Mouse (Mus musculus): ENCODE data around the gene Cav3. TPM values are rescaled to one million over a fixed set of nuclear protein-coding genes. Genes with fewer than 3 reads are reported as not detected.

Gene Cav3
- total and polyA plus RNA-seq, 3 experiments, result not detected

DNA sequence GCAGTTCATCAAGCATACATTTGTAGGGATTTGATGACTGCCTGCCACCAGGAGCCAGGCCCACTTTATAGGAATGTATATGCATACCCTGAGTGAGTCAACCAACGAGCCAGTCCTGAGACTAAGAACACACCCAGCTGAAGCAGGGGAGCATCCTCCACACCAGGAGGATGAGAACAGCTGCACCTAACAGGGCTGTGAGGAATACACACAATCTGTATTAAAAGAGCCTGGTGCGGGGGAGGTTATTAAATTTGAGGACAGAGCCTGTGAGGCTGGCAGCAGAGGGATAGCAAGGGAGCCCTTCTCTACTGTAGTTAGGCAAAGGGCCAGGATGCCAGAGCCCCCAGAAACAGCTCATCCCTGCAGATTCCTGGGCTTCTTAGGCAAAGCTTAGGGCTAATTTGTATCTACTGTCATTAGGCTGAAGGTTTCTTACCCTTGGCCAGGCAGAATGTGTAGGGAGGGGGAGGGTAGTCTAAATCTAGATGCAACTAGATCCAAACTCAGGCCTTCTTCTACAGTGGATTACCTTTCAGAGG is 50.4 kb downstream of the Cav3 start:
- Histone ChIP-seq H3K4me3 (replicated peaks in 1 of 3; ENCODE audit: low read depth in 2 of 3, low read length in 2 of 3, poor library complexity in 1 of 3) (no peak overlapping the region), H3K9me3 (replicated peaks; ENCODE audit: low read length) (no peaks in the 10 kb centered on the region), H3K4me2 (ENCODE audit: insufficient read depth, low read depth, poor library complexity, severe bottlenecking) (no peak overlapping the region), H3K9ac (ENCODE audit: insufficient read depth, low read depth) (no peak overlapping the region), H3K27ac (ENCODE audit: insufficient read depth, low read depth) (no peak overlapping the region), H3K27me3 (replicated peaks) (peaks cover 10% of the 10 kb centered on the region), H3K4me1 (ENCODE audit: control insufficient read depth in 1 of 2, insufficient read depth in 2 of 2) (no peaks in the 10 kb centered on the region), H3K36me3 (replicated peaks in 1 of 2; ENCODE audit: control insufficient read depth in 1 of 2, insufficient read depth in 1 of 2, low read length in 1 of 2) (no peaks in the 10 kb centered on the region), H3K79me2 (replicated peaks; ENCODE audit: control insufficient read depth, extremely low read depth, insufficient read depth, poor library complexity, severe bottlenecking) (no peaks in the 10 kb centered on the region)
- in situ Hi-C loops (cut with MboI; ENCODE audit: low pct_ligation_motif_present, low pct_unique_long_range_greater_than_20kb, low sequenced_read_pairs) (no loop called here), dilution Hi-C loops (cut with MboI; ENCODE audit: extremely low pct_ligation_motif_present, extremely low pct_unique_long_range_greater_than_20kb, low sequenced_read_pairs) (no loop called here)
- DNase-seq (ENCODE audit: extremely low read depth), result no peak
- TF ChIP-seq CHD2 (IDR thresholded peaks at IDR 0.05; ENCODE audit: low read length) (no peak), MAZ (IDR thresholded peaks at IDR 0.05; ENCODE audit: low read depth, low read length) (no peak), MYC (IDR thresholded peaks at IDR 0.05; ENCODE audit: low read depth, low read length) (no peak), POLR2A (IDR thresholded peaks at IDR 0.05; ENCODE audit: low read depth, low read length) (no peak), MEF2A (IDR thresholded peaks at IDR 0.05; ENCODE audit: borderline replicate concordance, low read depth, low read length) (no peak), KAT2A (IDR thresholded peaks at IDR 0.05; ENCODE audit: insufficient replicate concordance, low read length) (no peak), ZMIZ1 (IDR thresholded peaks at IDR 0.05; ENCODE audit: low read depth, low read length) (no peak), ETS1 (conservative IDR thresholded peaks at IDR 0.05; ENCODE audit: low read depth, low read length) (no peak), ZC3H11A (IDR thresholded peaks at IDR 0.05; ENCODE audit: low read depth, low read length) (no peak), NRF1 (IDR thresholded peaks at IDR 0.05; ENCODE audit: low read depth, low read length) (no peak), SIN3A (IDR thresholded peaks at IDR 0.05; ENCODE audit: low read length) (no peak), EP300 (IDR thresholded peaks at IDR 0.05; ENCODE audit: low read length) (no peak)

DNA sequence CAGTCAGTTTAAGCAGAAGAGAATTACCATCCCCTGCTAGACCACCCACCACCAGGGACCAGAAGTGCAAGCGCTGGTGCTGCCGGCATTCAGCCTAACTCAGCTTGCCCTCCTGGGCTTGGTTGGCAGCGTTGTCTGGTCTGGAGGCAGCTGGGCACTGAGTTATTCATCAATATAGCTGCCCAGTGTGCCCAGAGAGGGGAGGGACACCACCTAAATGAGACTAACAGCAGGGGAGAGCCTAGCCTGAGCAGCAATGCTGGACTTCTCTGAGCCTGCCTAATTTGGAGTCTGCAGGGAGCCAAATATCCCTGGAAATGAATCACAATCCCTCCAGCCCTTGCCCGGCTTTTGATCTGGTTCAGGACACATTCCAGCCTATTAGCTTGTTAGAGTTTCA is 51.0 kb downstream of the Cav3 start:
- H3K4me2 ChIP-seq (ENCODE audit: insufficient read depth, low read depth, poor library complexity, severe bottlenecking), result no peak overlapping the region
- dilution Hi-C loops (cut with MboI; ENCODE audit: extremely low pct_ligation_motif_present, extremely low pct_unique_long_range_greater_than_20kb, low sequenced_read_pairs) (no loop called here), in situ Hi-C loops (cut with MboI; ENCODE audit: low pct_ligation_motif_present, low pct_unique_long_range_greater_than_20kb, low sequenced_read_pairs) (no loop called here)

DNA sequence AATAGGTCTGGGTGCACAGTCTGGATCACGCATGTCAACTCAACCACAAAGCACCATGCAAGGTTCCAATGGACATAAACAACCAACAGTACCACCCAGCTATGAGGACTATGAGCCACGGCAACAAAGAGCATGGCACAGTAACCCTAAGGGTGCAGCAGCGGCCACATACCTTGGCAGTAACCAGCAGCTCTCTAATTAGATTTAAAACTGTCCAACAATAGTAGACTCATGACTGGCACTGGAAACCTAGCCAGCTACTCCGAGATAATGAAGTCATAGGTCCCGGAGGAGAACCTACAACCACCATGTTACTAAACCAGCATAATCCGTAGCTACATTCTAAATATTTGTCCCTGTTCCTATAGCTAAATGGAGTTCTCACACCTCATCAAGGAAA is 55.3 kb downstream of the Cav3 start:
- Histone ChIP-seq H3K27me3 (replicated peaks) (peaks cover 42% of the 10 kb centered on the region), H3K4me2 (ENCODE audit: insufficient read depth, low read depth, poor library complexity, severe bottlenecking) (no peak overlapping the region), H3K36me3 (replicated peaks in 1 of 2; ENCODE audit: control insufficient read depth in 1 of 2, insufficient read depth in 1 of 2, low read length in 1 of 2) (no peaks in the 10 kb centered on the region), H3K27ac (ENCODE audit: insufficient read depth, low read depth) (no peak overlapping the region), H3K9ac (ENCODE audit: insufficient read depth, low read depth) (no peak overlapping the region), H3K9me3 (replicated peaks; ENCODE audit: low read length) (no peaks in the 10 kb centered on the region), H3K4me3 (replicated peaks in 1 of 3; ENCODE audit: low read depth in 2 of 3, low read length in 2 of 3, poor library complexity in 1 of 3) (no peak overlapping the region), H3K4me1 (ENCODE audit: control insufficient read depth in 1 of 2, insufficient read depth in 2 of 2) (no peaks in the 10 kb centered on the region), H3K79me2 (replicated peaks; ENCODE audit: control insufficient read depth, extremely low read depth, insufficient read depth, poor library complexity, severe bottlenecking) (no peaks in the 10 kb centered on the region)
- no peak for TF ChIP-seq HCFC1 (IDR thresholded peaks at IDR 0.05; ENCODE audit: low read depth, low read length)
- TF ChIP-seq GABPA (IDR thresholded peaks at IDR 0.05; ENCODE audit: insufficient replicate concordance, low read depth, low read length), result no peak
- TF ChIP-seq ZMIZ1 (IDR thresholded peaks at IDR 0.05; ENCODE audit: low read depth, low read length), result no peak
- TF ChIP-seq POLR2A (IDR thresholded peaks at IDR 0.05; ENCODE audit: low read depth, low read length), result no peak
- no peak for TF ChIP-seq USF1 (IDR thresholded peaks at IDR 0.05; ENCODE audit: low read depth, low read length)
- TF ChIP-seq RAD21 (IDR thresholded peaks at IDR 0.05; ENCODE audit: low read depth, low read length), result no peak
- TF ChIP-seq ELF1 (IDR thresholded peaks at IDR 0.05; ENCODE audit: low read depth, low read length), result no peak
- TF ChIP-seq E2F4 (IDR thresholded peaks at IDR 0.05; ENCODE audit: insufficient replicate concordance, low read depth, low read length), result no peak
- in situ Hi-C loops (cut with MboI; ENCODE audit: low pct_ligation_motif_present, low pct_unique_long_range_greater_than_20kb, low sequenced_read_pairs) (no loop called here), dilution Hi-C loops (cut with MboI; ENCODE audit: extremely low pct_ligation_motif_present, extremely low pct_unique_long_range_greater_than_20kb, low sequenced_read_pairs) (no loop called here)
- DNase-seq (ENCODE audit: extremely low read depth), result no peak

More for the DNA sequence above, 51.0 kb downstream of the Cav3 start:
- TF ChIP-seq NELFE (IDR thresholded peaks at IDR 0.05; ENCODE audit: low read depth, low read length) (no peak), SMC3 (IDR thresholded peaks at IDR 0.05; ENCODE audit: low read depth, low read length) (no peak), POLR2AphosphoS2 (IDR thresholded peaks at IDR 0.05; ENCODE audit: low read depth, low read length) (no peak), MXI1 (IDR thresholded peaks at IDR 0.05; ENCODE audit: low read depth, low read length) (no peak), E2F4 (IDR thresholded peaks at IDR 0.05; ENCODE audit: insufficient replicate concordance, low read depth, low read length) (no peak), CHD2 (IDR thresholded peaks at IDR 0.05; ENCODE audit: low read length) (no peak), MYC (IDR thresholded peaks at IDR 0.05; ENCODE audit: low read depth, low read length) (no peak)
- Histone ChIP-seq H3K4me3 (replicated peaks in 1 of 3; ENCODE audit: low read depth in 2 of 3, low read length in 2 of 3, poor library complexity in 1 of 3) (no peak overlapping the region), H3K9ac (ENCODE audit: insufficient read depth, low read depth) (no peak overlapping the region), H3K79me2 (replicated peaks; ENCODE audit: control insufficient read depth, extremely low read depth, insufficient read depth, poor library complexity, severe bottlenecking) (no peaks in the 10 kb centered on the region), H3K27me3 (replicated peaks) (peaks cover 14% of the 10 kb centered on the region), H3K36me3 (replicated peaks in 1 of 2; ENCODE audit: control insufficient read depth in 1 of 2, insufficient read depth in 1 of 2, low read length in 1 of 2) (no peaks in the 10 kb centered on the region), H3K27ac (ENCODE audit: insufficient read depth, low read depth) (no peak overlapping the region), H3K4me1 (ENCODE audit: control insufficient read depth in 1 of 2, insufficient read depth in 2 of 2) (no peaks in the 10 kb centered on the region), H3K9me3 (replicated peaks; ENCODE audit: low read length) (no peaks in the 10 kb centered on the region)
- DNase-seq (ENCODE audit: extremely low read depth), result no peak
